Mouse (Mus musculus): Measurements from ENCODE around the gene Strip2.

- TF ChIP-seq CTCF (IDR thresholded peaks at IDR 0.05; ENCODE audit: control insufficient read depth, insufficient read depth, low read length) (no peak), POLR2A (IDR thresholded peaks at IDR 0.05; ENCODE audit: borderline replicate concordance, control insufficient read depth, low read depth, low read length) (no peak)
Measured at GRCm38 (mm10) chr6:29902256-29902655, 14.6 kb upstream of the Strip2 start.

All from bone marrow, adult 2 months (tissue).